11 mouse cellular contexts compared by ENCODE assay signal in the genomic region with DNA sequence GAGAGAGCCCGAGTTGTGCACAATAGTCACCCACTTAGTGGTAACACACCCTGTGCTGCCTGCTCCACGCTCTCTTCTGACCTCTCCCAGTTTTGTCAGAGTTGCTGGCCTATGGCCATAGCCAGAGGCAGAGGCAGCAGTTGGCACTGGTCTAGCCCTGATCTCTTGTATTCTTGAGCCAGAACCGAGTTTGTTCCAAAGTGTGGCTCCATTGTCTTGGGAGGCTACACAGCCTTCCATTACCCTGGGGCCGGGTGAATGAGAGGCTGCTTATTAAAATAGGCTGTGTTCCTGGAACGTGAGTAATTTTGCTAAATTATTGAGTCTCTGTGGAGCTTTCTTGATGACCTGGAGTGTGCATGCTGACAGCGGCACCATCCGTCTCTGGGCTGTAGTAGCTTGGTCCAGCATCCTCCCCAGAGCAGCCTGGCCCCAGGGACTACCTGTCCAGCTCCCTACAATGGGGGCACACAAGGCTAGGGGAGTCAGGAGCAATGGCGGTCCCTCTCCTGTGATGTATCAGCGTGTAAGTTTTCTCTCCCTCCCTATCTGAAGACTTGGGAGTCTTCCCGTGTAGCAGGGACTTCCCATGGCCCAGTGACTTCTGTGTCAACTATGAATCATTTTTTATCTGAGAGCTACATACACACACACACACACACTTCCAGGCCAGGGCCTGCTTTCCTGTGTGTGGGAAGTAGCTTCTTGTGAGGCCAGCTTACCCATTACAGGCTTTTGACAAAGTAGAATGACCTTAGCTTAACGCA.
DNase-seq lines count a peak whose midpoint lies in the region; ATAC-seq lines count a peak whose summit lies in the region.
"Had no signal": no experiment of that assay in that cellular context is flagged by ENCODE, and none has a peak within 500 bp of the region (broad histone marks: within the 10 kb centered on the region; RNA-seq: fewer than 3 reads in every experiment).

No protein-coding gene starts in this region.

- 86% methylated on average over 11 of the region's 11 CpGs for WGBS in midbrain, embryonic 11.5 days
- WGBS in midbrain, embryonic 16.5 days, result 65% methylated on average over 11 of the region's 11 CpGs

- no peaks in the 10 kb centered on the region for H3K36me3 ChIP-seq in midbrain, embryonic 11.5 days (ENCODE audit: control insufficient read depth, insufficient read depth, low read length)
- no peaks in the 10 kb centered on the region for H3K36me3 ChIP-seq in midbrain, embryonic 16.5 days (ENCODE audit: control insufficient read depth, insufficient read depth, low read length)
- H3K36me3 ChIP-seq: embryonic facial prominence, embryonic 10.5 days; lung, embryonic 15.5 days had no signal

- ATAC-seq in midbrain, embryonic 11.5 days (ENCODE audit: low FRiP score), result no peak
- ATAC-seq in midbrain, embryonic 16.5 days, result no peak

- no peaks in the 10 kb centered on the region for H3K27me3 ChIP-seq in midbrain, embryonic 11.5 days (ENCODE audit: control insufficient read depth, insufficient read depth, low read length)
- no peaks in the 10 kb centered on the region for H3K27me3 ChIP-seq in midbrain, embryonic 16.5 days (ENCODE audit: control insufficient read depth, insufficient read depth, low read depth, low read length)
- H3K27me3 ChIP-seq: CH12.LX; lung, embryonic 15.5 days had no signal

- no peaks in the 10 kb centered on the region for H3K9me3 ChIP-seq in midbrain, embryonic 11.5 days (ENCODE audit: control insufficient read depth, low read length)
- no peaks in the 10 kb centered on the region for H3K9me3 ChIP-seq in midbrain, embryonic 16.5 days (replicated peaks; ENCODE audit: control insufficient read depth, low read length, poor library complexity, severe bottlenecking)
- H3K9me3 ChIP-seq: embryonic facial prominence, embryonic 10.5 days; lung, embryonic 15.5 days had no signal

- no peaks in the 10 kb centered on the region; the same call in none of the 2 replicates for H3K4me1 ChIP-seq in midbrain, embryonic 11.5 days (ENCODE audit: control insufficient read depth, insufficient read depth, low read length)
- H3K4me1 ChIP-seq in midbrain, embryonic 16.5 days (ENCODE audit: control insufficient read depth, insufficient read depth, low read length), result peaks cover 4% of the 10 kb centered on the region; the same call in 1 of the 2 replicates
- H3K4me1 ChIP-seq: lung, embryonic 15.5 days had no signal

- no peak overlapping the region for H3K4me2 ChIP-seq in midbrain, embryonic 11.5 days
- H3K4me2 ChIP-seq in midbrain, embryonic 16.5 days (ENCODE audit: low read length), result no peak overlapping the region
- H3K4me2 ChIP-seq: lung, embryonic 15.5 days had no signal

- H3K4me3 ChIP-seq in midbrain, embryonic 11.5 days (ENCODE audit: low read depth, low read length), result no peak overlapping the region
- H3K4me3 ChIP-seq in midbrain, embryonic 16.5 days (ENCODE audit: low read depth, low read length), result no peak overlapping the region
- H3K4me3 ChIP-seq: embryonic facial prominence, embryonic 10.5 days; lung, embryonic 15.5 days had no signal

- H3K9ac ChIP-seq in midbrain, embryonic 11.5 days (ENCODE audit: low read length), result no peak overlapping the region
- no peak overlapping the region for H3K9ac ChIP-seq in midbrain, embryonic 16.5 days (ENCODE audit: low read depth, low read length)
- H3K9ac ChIP-seq: lung, embryonic 15.5 days had no signal

- DNase-seq in heart, adult 8-10 months (ENCODE audit: low spot score), result peak; percentile 11
- no peak for DNase-seq in heart, postnatal 25 days (ENCODE audit: low spot score)
- DNase-seq in midbrain, embryonic 11.5 days (ENCODE audit: low spot score, missing footprints), result peak; percentile 69
- peak; percentile 45 for DNase-seq in gonadal fat pad, adult 2 months (ENCODE audit: low read depth)
- DNase-seq in kidney, postnatal 14 days, result peak; percentile 44
- DNase-seq in cerebellum, postnatal 36 days, result no peak
- DNase-seq: thymus, adult 18-20 months had no signal

- no peak overlapping the region for H3K27ac ChIP-seq in midbrain, embryonic 11.5 days (ENCODE audit: low read depth, low read length)
- no peak overlapping the region for H3K27ac ChIP-seq in midbrain, embryonic 16.5 days (ENCODE audit: low read length)
- H3K27ac ChIP-seq: embryonic facial prominence, embryonic 10.5 days; lung, embryonic 15.5 days had no signal

- intact Hi-C loops in heart, postnatal 25 days (cut with DNase I), result no loop called here

Comparison
In these comparisons a context has a peak if more than half of its experiments do, and no peak if none do; other contexts are left out.
1. DNase-seq: peak in heart, adult 8-10 months (single experiment), midbrain, embryonic 11.5 days (single experiment), gonadal fat pad, adult 2 months (single experiment) and kidney, postnatal 14 days (single experiment); none in heart, postnatal 25 days (single experiment) and cerebellum, postnatal 36 days (0 of 2).